Mouse (Mus musculus): Measurements from ENCODE around the gene H2-DMb1. TPM values are rescaled to one million over a fixed set of nuclear protein-coding genes. Genes with fewer than 3 reads are reported as not detected.

The H2-DMb1 gene
- polyA plus RNA-seq, 1 experiment from 2014 or later, result 0.69 TPM

DNA sequence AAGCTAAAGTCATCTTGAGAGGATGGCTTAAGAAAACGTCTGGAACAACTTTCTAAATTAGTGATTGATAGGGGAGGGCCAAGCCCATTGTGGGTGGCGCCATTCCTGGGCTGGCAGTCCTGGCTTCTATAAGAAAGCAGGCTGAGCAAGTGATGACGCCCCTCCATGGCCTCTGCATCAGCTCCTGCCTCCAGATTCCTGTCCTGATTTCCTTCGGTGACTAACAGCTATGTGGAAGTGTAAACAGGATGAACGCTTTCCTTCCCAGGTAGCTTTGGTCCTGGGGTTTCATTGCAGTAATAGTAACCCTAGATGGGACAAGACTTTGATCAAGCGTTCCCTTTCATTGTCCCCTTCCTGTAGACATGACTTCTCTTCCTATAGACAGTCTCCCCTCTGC is 26.1 kb downstream of the H2-DMb1 start:
- 75% methylated on average over 6 of the region's 6 CpGs for WGBS
- Histone ChIP-seq H3K27ac (ENCODE audit: low read length) (no peak overlapping the region), H3K4me2 (ENCODE audit: low read length) (no peak overlapping the region), H3K4me3 (ENCODE audit: low read depth, low read length) (no peak overlapping the region), H3K36me3 (ENCODE audit: control insufficient read depth, insufficient read depth, low read length) (no peaks in the 10 kb centered on the region), H3K9me3 (replicated peaks; ENCODE audit: control insufficient read depth, low read length, poor library complexity, severe bottlenecking) (peaks cover 5% of the 10 kb centered on the region; the same call in 1 of the 2 replicates), H3K4me1 (ENCODE audit: control insufficient read depth, insufficient read depth, low read length) (no peaks in the 10 kb centered on the region), H3K27me3 (ENCODE audit: control insufficient read depth, insufficient read depth, low read depth, low read length) (peaks cover 3% of the 10 kb centered on the region; the same call in 1 of the 2 replicates), H3K9ac (ENCODE audit: low read depth, low read length) (no peak overlapping the region)
- ATAC-seq, result no peak

DNA sequence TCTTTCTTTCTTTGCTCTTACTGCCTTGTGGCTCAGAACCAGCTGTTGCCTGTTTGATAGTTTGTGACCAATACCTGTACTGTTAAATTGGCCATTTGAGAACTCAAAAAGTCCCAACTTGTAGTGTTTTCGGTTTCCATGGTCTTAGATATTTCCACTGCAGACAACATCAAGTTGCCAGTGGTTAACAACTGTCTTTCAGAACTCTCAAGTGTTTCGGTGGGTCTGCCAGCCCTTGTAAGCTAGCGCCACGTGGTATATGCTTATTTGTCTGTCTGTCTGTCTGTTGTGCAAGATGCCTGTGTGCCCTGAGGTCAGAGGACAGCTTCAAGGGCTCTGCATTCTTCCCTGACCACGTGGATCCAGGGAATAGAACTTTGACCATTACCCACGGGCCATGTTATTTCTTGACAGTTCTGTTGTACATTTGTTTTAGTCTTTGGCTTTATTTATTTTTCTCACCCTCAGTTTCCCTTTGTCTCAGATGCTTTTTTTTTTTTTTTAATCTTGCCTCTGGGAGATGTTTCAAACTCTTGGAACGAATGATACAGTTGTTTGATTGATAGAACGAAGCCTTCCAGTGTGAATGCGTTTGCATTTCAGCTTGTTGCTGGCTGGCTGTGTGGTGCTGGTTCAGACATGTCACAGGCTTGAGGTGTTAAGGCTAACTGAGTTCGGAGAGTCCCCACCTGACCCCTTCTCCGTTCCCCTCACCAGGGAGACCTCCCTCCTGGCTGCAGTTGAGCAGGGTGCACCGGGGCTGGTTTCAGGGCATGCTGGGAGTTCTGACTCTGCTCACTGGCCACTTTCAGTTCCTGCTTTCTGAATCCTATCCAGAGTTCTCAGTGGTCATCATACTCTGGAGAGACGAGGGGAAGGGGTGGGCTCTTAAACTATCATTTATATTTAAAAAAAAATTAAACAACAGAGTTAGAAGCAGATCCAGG is 27.3 kb downstream of the H2-DMb1 start:
- H3K4me1 ChIP-seq (ENCODE audit: control insufficient read depth, insufficient read depth, low read length), result no peaks in the 10 kb centered on the region
- ATAC-seq, result no peak

DNA sequence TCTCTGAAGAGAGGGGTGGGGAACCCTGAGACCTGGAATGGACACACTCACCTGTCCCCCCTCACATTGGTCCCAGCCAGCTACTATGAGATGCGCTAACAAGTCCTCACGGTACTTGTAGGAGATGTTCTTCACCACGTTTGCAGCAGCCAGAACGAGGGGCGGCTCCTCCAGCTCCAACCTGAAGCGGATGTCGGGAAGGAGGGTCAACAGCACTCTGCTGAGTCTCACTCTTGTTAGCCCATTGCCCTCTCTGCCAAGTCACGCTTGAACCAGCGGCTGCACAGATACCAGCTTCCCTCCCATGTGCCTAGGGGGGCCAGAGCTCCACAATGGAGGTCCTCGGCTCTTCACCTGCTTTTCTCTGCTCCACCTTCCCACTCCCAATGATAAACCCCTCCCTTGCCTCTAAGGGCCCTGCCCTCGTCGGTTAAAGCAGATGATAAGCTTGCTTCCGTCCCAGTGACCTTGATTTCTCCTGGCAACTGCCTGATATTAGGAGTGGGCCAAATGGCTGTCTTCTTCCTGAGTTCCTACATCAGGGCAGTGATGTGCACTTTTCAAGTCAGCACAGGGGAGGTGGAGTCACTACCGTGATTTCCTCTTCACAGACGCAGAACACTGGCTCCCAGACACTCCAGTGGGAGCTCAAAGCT is 30.8 kb downstream of the H2-DMb1 start:
- Histone ChIP-seq H3K36me3 (ENCODE audit: control insufficient read depth, insufficient read depth, low read length) (no peaks in the 10 kb centered on the region), H3K27me3 (ENCODE audit: control insufficient read depth, insufficient read depth, low read depth, low read length) (peaks cover 26% of the 10 kb centered on the region), H3K4me1 (ENCODE audit: control insufficient read depth, insufficient read depth, low read length) (peaks cover 10% of the 10 kb centered on the region; the same call in 1 of the 2 replicates), H3K4me3 (ENCODE audit: low read depth, low read length) (no peak overlapping the region), H3K4me2 (ENCODE audit: low read length) (no peak overlapping the region), H3K9me3 (replicated peaks; ENCODE audit: control insufficient read depth, low read length, poor library complexity, severe bottlenecking) (no peaks in the 10 kb centered on the region), H3K27ac (ENCODE audit: low read length) (no peak overlapping the region), H3K9ac (ENCODE audit: low read depth, low read length) (no peak overlapping the region)
- 84% methylated on average over 15 of the region's 15 CpGs for WGBS
- no peak for ATAC-seq

More for the DNA sequence above, 27.3 kb downstream of the H2-DMb1 start:
- Histone ChIP-seq H3K4me2 (ENCODE audit: low read length) (no peak overlapping the region), H3K9me3 (replicated peaks; ENCODE audit: control insufficient read depth, low read length, poor library complexity, severe bottlenecking) (peaks cover 5% of the 10 kb centered on the region; the same call in 1 of the 2 replicates), H3K9ac (ENCODE audit: low read depth, low read length) (no peak overlapping the region), H3K27ac (ENCODE audit: low read length) (no peak overlapping the region), H3K27me3 (ENCODE audit: control insufficient read depth, insufficient read depth, low read depth, low read length) (peaks cover 3% of the 10 kb centered on the region; the same call in 1 of the 2 replicates), H3K36me3 (ENCODE audit: control insufficient read depth, insufficient read depth, low read length) (no peaks in the 10 kb centered on the region), H3K4me3 (ENCODE audit: low read depth, low read length) (no peak overlapping the region)
- 76% methylated on average over 13 of the region's 13 CpGs for WGBS

DNA sequence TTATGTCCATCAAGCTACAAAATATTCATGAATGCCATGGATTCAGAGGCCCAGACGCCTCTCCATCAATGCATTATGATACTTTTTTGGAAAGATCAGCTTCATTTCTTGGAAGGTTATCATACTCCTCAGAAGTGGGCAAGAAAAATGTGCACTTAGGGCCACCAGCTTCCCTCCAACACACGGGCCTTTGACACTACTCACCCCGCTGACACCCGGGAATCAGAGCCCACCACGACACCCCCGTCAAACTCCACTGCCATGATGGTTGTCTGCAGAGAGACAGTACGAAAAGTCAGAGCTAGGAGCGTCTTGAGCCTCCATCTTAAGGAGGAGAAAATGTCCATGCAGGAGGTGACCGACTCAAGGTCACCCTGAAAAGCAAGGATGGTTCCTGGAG is 32.7 kb downstream of the H2-DMb1 start:
- no peak for ATAC-seq
- Histone ChIP-seq H3K36me3 (ENCODE audit: control insufficient read depth, insufficient read depth, low read length) (no peaks in the 10 kb centered on the region), H3K27ac (ENCODE audit: low read length) (no peak overlapping the region), H3K4me2 (ENCODE audit: low read length) (no peak overlapping the region), H3K9ac (ENCODE audit: low read depth, low read length) (no peak overlapping the region), H3K4me1 (ENCODE audit: control insufficient read depth, insufficient read depth, low read length) (peaks cover 10% of the 10 kb centered on the region; the same call in 1 of the 2 replicates), H3K27me3 (ENCODE audit: control insufficient read depth, insufficient read depth, low read depth, low read length) (peaks cover 35% of the 10 kb centered on the region), H3K4me3 (ENCODE audit: low read depth, low read length) (no peak overlapping the region), H3K9me3 (replicated peaks; ENCODE audit: control insufficient read depth, low read length, poor library complexity, severe bottlenecking) (no peaks in the 10 kb centered on the region)
- 87% methylated on average over 9 of the region's 9 CpGs for WGBS

DNA sequence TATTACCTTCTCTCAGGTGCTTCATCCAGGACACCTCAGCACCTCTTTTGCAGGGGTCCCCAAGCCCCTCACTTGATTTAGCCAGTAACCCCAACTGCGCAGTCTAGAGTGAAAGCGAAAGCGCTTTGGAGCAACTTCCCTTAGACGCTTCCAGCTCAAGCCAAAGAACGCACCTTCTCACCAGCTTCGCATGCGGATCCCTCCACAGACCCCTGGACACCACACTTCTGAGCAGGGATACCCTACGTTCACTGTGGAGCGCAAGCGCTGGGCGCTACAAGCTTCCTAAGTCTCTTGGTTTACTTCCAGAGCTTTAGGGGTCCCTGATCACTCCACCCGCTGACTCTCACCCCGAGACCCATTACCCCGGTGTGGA is 34.0 kb downstream of the H2-DMb1 start:
- H3K9me3 ChIP-seq (replicated peaks; ENCODE audit: control insufficient read depth, low read length, poor library complexity, severe bottlenecking), result no peaks in the 10 kb centered on the region
- H3K4me2 ChIP-seq (ENCODE audit: low read length), result peak overlapping the region; percentile 70
- peaks cover 10% of the 10 kb centered on the region; the same call in 1 of the 2 replicates for H3K4me1 ChIP-seq (ENCODE audit: control insufficient read depth, insufficient read depth, low read length)
- peak overlapping the region; percentile 52; the same call in 1 of the 2 replicates for H3K9ac ChIP-seq (ENCODE audit: low read depth, low read length)
- WGBS, result 1% methylated on average over 14 of the region's 14 CpGs
- no peak overlapping the region for H3K27ac ChIP-seq (ENCODE audit: low read length)
- peaks cover 44% of the 10 kb centered on the region for H3K27me3 ChIP-seq (ENCODE audit: control insufficient read depth, insufficient read depth, low read depth, low read length)
- H3K36me3 ChIP-seq (ENCODE audit: control insufficient read depth, insufficient read depth, low read length), result no peaks in the 10 kb centered on the region
- peak; percentile 40 for ATAC-seq
- peak overlapping the region; percentile 47 for H3K4me3 ChIP-seq (ENCODE audit: low read depth, low read length)

- Histone ChIP-seq H3K9ac (ENCODE audit: low read depth, low read length) (peak within 1 kb of the TSS; percentile 59), H3K27me3 (ENCODE audit: control insufficient read depth, insufficient read depth, low read depth, low read length) (peaks cover 49% of the 10 kb centered on the region), H3K36me3 (ENCODE audit: control insufficient read depth, insufficient read depth, low read length) (no peaks in the 10 kb centered on the region), H3K4me3 (ENCODE audit: low read depth, low read length) (peak within 1 kb of the TSS; percentile 47), H3K9me3 (replicated peaks; ENCODE audit: control insufficient read depth, low read length, poor library complexity, severe bottlenecking) (no peaks in the 10 kb centered on the region), H3K27ac (ENCODE audit: low read length) (no peak within 1 kb of the TSS), H3K4me2 (ENCODE audit: low read length) (peak within 1 kb of the TSS; percentile 70), H3K4me1 (ENCODE audit: control insufficient read depth, insufficient read depth, low read length) (peaks cover 10% of the 10 kb centered on the region; the same call in 1 of the 2 replicates)
- 0% methylated on average over 46 of the region's 46 CpGs for WGBS
- peak; percentile 95 for ATAC-seq
These were observed 34.5 kb downstream of the H2-DMb1 start, which contains the start of the genes Tap1 and Psmb9 for GRCm38 (mm10) chr17:34187261-34187916. Gene Tap1, plus strand, starts transcription at chr17:34187553. Gene Psmb9, minus strand, starts transcription at chr17:34187764.

GRCm38 (mm10) chr17:34188010-34188409 is 35.1 kb downstream of the H2-DMb1 start:
- H3K4me3 ChIP-seq (ENCODE audit: low read depth, low read length), result peak overlapping the region; percentile 47
- WGBS, result 3% methylated on average over 20 of the region's 20 CpGs
- H3K9me3 ChIP-seq (replicated peaks; ENCODE audit: control insufficient read depth, low read length, poor library complexity, severe bottlenecking), result no peaks in the 10 kb centered on the region
- peak overlapping the region; percentile 59 for H3K9ac ChIP-seq (ENCODE audit: low read depth, low read length)
- H3K36me3 ChIP-seq (ENCODE audit: control insufficient read depth, insufficient read depth, low read length), result no peaks in the 10 kb centered on the region
- peaks cover 56% of the 10 kb centered on the region for H3K27me3 ChIP-seq (ENCODE audit: control insufficient read depth, insufficient read depth, low read depth, low read length)
- peak overlapping the region; percentile 70 for H3K4me2 ChIP-seq (ENCODE audit: low read length)
- ATAC-seq, result no peak
- H3K27ac ChIP-seq (ENCODE audit: low read length), result no peak overlapping the region
- H3K4me1 ChIP-seq (ENCODE audit: control insufficient read depth, insufficient read depth, low read length), result peaks cover 10% of the 10 kb centered on the region; the same call in 1 of the 2 replicates

- Histone ChIP-seq H3K4me2 (ENCODE audit: low read length) (no peak overlapping the region), H3K4me1 (ENCODE audit: control insufficient read depth, insufficient read depth, low read length) (peaks cover 10% of the 10 kb centered on the region; the same call in 1 of the 2 replicates), H3K27ac (ENCODE audit: low read length) (no peak overlapping the region), H3K36me3 (ENCODE audit: control insufficient read depth, insufficient read depth, low read length) (no peaks in the 10 kb centered on the region), H3K4me3 (ENCODE audit: low read depth, low read length) (no peak overlapping the region), H3K9me3 (replicated peaks; ENCODE audit: control insufficient read depth, low read length, poor library complexity, severe bottlenecking) (no peaks in the 10 kb centered on the region), H3K9ac (ENCODE audit: low read depth, low read length) (no peak overlapping the region), H3K27me3 (ENCODE audit: control insufficient read depth, insufficient read depth, low read depth, low read length) (peaks cover 60% of the 10 kb centered on the region)
- WGBS, result 74% methylated on average over 6 of the region's 6 CpGs
- ATAC-seq, result no peak
These were observed 36.1 kb downstream of the H2-DMb1 start for GRCm38 (mm10) chr17:34188986-34189385.
